Mouse (Mus musculus) kidney, postnatal 0 days (tissue): ENCODE results near the gene Arhgef28. TPM values are rescaled to one million over a fixed set of nuclear protein-coding genes. Genes with fewer than 3 reads are reported as not detected.

Experiments used
- ATAC-seq: fragments of 200-750 bp; cut with Nextera tagmentation; replicated peaks from 2 replicates; pipeline ENCODE4 v1.8.0; 2017; ENCODE audit warnings: low read depth, moderate number of reproducible peaks, moderate TSS enrichment, moderate library complexity; ENCODE audit not compliant: low FRiP score
- DNase-seq: peaks from one replicate; pipeline ENCODE4 v3.0.0-alpha.2; 2016; ENCODE audit warnings: low spot score
- H3K27ac ChIP-seq: fragments of 300-500 bp; sonication (generic); 2 replicates; pipeline ENCODE4 v1.5.1; 2014; ENCODE audit warnings: mild to moderate bottlenecking
- H3K27me3 ChIP-seq: fragments of 300-500 bp; sonication (generic); 2 replicates; pipeline ENCODE4 v1.6.1; 2014; ENCODE audit warnings: low read length, mixed read lengths; ENCODE audit not compliant: insufficient read depth
- H3K36me3 ChIP-seq: fragments of 300-500 bp; sonication (generic); 2 replicates; pipeline ENCODE4 v1.6.1; 2014; ENCODE audit warnings: low read length, mixed read lengths; ENCODE audit not compliant: insufficient read depth
- H3K4me1 ChIP-seq: fragments of 300-500 bp; sonication (generic); replicated peaks from 2 replicates; pipeline ENCODE4 v1.6.1; 2014; ENCODE audit warnings: antibody characterized with exemption, low read length, mixed read lengths; ENCODE audit not compliant: insufficient read depth
- H3K4me2 ChIP-seq: fragments of 300-500 bp; sonication (generic); 2 replicates; pipeline ENCODE4 v1.6.1; 2014; ENCODE audit warnings: mild to moderate bottlenecking, low read length, moderate library complexity, mixed read lengths
- H3K4me3 ChIP-seq: fragments of 300-500 bp; sonication (generic); replicated peaks from 2 replicates; pipeline ENCODE4 v1.5.1; 2014; ENCODE audit warnings: low read depth, low read length
- H3K9ac ChIP-seq: fragments of 300-500 bp; sonication (generic); 2 replicates; pipeline ENCODE4 v1.6.1; 2014; ENCODE audit warnings: low read depth, low read length
- H3K9me3 ChIP-seq: fragments of 300-500 bp; sonication (generic); replicated peaks from 2 replicates; pipeline ENCODE4 v1.6.1; 2016; ENCODE audit warnings: low read length, inconsistent platforms, mixed read lengths
- CTCF ChIP-seq: IDR thresholded peaks from 2 replicates; pipeline ENCODE4 v1.5.1; 2016; ENCODE audit warnings: antibody characterized with exemption, low read depth, mild to moderate bottlenecking, moderate library complexity
- WGBS: fragments of 180-500 bp; shearing (Covaris S2); extraction: QIAGEN DNeasy Blood & Tissue Kit; methylation state at CpG from one replicate; pipeline ENCODE4 v1.1.7; 2014; 5-methylcytosine and 5-hydroxymethylcytosine counted together
- polyA plus RNA-seq: library from polyadenylated mRNA; unstranded; fragments of >200 nt; fragmentation: Nextera tagmentation; extraction: Ambion mirVana; gene quantifications from 2 replicates; pipeline ENCODE4 v1.2.1, GENCODE M21; 2015

The Arhgef28 gene
- polyA plus RNA-seq, 1 experiment from 2014 or later: 58.3 TPM

DNA sequence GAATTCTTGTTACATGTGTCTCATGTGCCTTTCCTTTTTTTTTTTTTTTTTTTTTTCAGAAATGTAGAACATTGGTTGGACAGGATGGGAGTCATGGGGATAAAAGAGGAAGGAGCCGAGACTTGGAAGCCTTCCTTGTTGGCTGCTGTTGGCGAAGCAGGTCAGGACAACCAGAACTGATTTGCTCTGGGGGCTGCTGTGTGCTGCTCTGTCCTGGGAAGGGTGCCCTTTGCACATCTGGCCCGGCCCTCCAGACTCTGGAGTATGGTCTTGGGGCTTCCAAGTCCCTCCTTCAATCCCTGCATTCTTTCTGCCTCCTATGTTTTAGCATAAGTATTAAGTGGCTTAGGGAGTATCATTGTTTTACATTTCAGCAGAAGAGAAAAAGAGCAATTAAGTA, 347.2 kb downstream of the Arhgef28 start:
- no peak for TF ChIP-seq CTCF
- H3K36me3 ChIP-seq: no peaks in the 10 kb centered on the region
- no peaks in the 10 kb centered on the region for H3K9me3 ChIP-seq
- H3K4me2 ChIP-seq: no peak overlapping the region
- no peak overlapping the region for H3K27ac ChIP-seq
- H3K4me3 ChIP-seq: no peak overlapping the region
- no peak overlapping the region for H3K9ac ChIP-seq
- WGBS: 82% methylated on average over 3 of the region's 3 CpGs
- H3K4me1 ChIP-seq: 0 out of 2 replicates have a peak, but pooled peaks cover 3% of the 10 kb centered on the region
- ATAC-seq: no peak
- DNase-seq: no peak
- H3K27me3 ChIP-seq: no peaks in the 10 kb centered on the region

DNA sequence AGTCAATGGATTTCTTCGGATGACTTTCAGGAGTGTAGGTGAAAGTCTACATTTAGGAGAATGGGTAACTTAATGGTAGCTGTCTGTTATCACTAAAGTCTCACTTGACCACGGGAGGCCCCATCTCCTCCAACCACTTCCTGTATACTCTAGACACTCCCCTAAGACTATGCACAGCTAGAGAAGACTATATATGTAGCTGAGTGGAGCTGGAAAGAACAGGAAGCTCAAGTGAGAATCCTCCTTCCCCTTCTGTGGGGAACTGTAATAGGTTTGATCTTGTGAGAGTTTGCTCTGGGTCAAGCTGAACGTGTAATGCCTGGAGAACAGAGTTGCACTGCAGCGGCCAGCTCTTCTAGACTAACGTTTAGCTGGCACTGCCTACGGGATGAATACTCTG, 348.4 kb downstream of the Arhgef28 start:
- Histone ChIP-seq H3K36me3 (no peaks in the 10 kb centered on the region), H3K4me2 (no peak overlapping the region), H3K4me3 (no peak overlapping the region), H3K4me1 (0 out of 2 replicates have a peak, but pooled peaks cover 3% of the 10 kb centered on the region), H3K9me3 (no peaks in the 10 kb centered on the region), H3K27ac (no peak overlapping the region), H3K9ac (no peak overlapping the region), H3K27me3 (no peaks in the 10 kb centered on the region)
- WGBS: 79% methylated on average over 6 of the region's 6 CpGs
- DNase-seq: no peak
- ATAC-seq: no peak
- no peak for TF ChIP-seq CTCF

DNA sequence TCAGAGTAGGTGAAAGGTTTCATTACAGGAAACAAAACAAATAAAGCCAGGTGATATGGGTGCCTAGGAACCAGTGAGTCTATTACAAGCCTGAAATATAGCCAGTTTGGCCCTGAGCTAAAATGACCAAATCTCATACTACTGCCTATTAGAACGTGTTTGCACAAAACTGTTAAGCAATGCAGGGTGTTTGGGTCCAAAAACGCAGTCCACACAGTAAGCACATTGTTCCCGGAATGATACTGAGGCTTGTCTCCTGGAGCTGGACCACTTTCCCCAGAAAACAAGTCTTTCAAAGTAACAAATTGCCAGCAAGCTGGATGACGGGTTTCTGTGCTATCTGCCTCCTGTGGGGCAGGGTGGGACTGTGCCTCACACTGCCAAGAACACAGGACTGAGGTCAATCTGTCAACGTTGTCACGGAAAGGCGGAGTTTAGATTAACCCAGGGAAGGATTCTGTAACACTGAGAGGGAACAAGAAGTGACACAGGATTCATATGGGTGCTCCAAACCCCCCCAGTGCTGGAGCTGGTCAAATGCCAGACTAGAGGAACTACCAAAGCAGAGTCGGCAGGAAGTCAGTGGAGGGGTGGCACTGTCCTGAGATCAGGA, 352.8 kb downstream of the Arhgef28 start:
- Histone ChIP-seq H3K4me1 (0 out of 2 replicates have a peak, but pooled peaks cover 3% of the 10 kb centered on the region), H3K9ac (no peak overlapping the region), H3K4me3 (no peak overlapping the region), H3K9me3 (no peaks in the 10 kb centered on the region), H3K27ac (no peak overlapping the region), H3K4me2 (no peak overlapping the region), H3K36me3 (no peaks in the 10 kb centered on the region), H3K27me3 (no peaks in the 10 kb centered on the region)
- no peak for ATAC-seq
- no peak for DNase-seq
- no peak for TF ChIP-seq CTCF
- 57% methylated on average over 8 of the region's 8 CpGs for WGBS

Other genes with a start within 250 kb of the Arhgef28 start
- gene Utp15, start 56.6 kb upstream of the Arhgef28 start, polyA plus RNA-seq: 19.9 and 21.5 TPM in 2 replicates
- gene Ankra2, start 56.6 kb upstream of the Arhgef28 start, polyA plus RNA-seq: 22.6 and 23.6 TPM in 2 replicates
- gene Gm21976, start 73.4 kb upstream of the Arhgef28 start, polyA plus RNA-seq: not detected in 2 replicates
- 766 and 788 TPM in 2 replicates for gene Btf3, start 110.6 kb upstream of the Arhgef28 start, polyA plus RNA-seq
- 2.4 and 3.4 TPM in 2 replicates for gene Foxd1, start 147.8 kb upstream of the Arhgef28 start, polyA plus RNA-seq